22 mouse cellular contexts compared by ENCODE assay signal in genomic region chr4:57504792-57505191, GRCm38 (mm10).
DNase-seq lines count a peak whose midpoint lies in the region; ATAC-seq and TF ChIP-seq lines count a peak whose summit lies in the region.
"Had no signal": no experiment of that assay in that cellular context is flagged by ENCODE, and none has a peak within 500 bp of the region (broad histone marks: within the 10 kb centered on the region; RNA-seq: fewer than 3 reads in every experiment).

No protein-coding gene starts in this region.

- CTCF ChIA-PET in Patski (lab: Charles Lee) = interaction anchor here (1.3 kb wide), 1 partner anchor 61 kb away, joined by 5 read pairs; no protein-coding TSS in a partner anchor

- no peak for TF ChIP-seq CTCF in Patski (IDR thresholded peaks at IDR 0.05)

- no peaks in the 10 kb centered on the region for H3K27me3 ChIP-seq in Patski
- H3K27me3 ChIP-seq: CH12.LX; embryonic facial prominence, embryonic 12.5 days; hindbrain, embryonic 13.5 days had no signal

- ATAC-seq in Patski = peak; percentile 94
- no peak for ATAC-seq in granulocyte monocyte progenitor cell, adult 5-6 weeks (replicated peaks; ENCODE audit: poor library complexity, severe bottlenecking)
- ATAC-seq: forebrain, embryonic 14.5 days; hindbrain, postnatal 0 days had no signal

- POLR2A ChIA-PET in Patski (lab: Charles Lee) = no interaction called here

- intact Hi-C loops in heart, postnatal 25 days (cut with DNase I) = no loop called here

- in situ Hi-C loops in Patski (cut with MboI; ENCODE audit: low pct_unique_long_range_greater_than_20kb) = no loop called here

- DNase-seq in adrenal gland, postnatal 10 days = peak; percentile 11
- no peak for DNase-seq in adrenal gland, postnatal 36 days
- peak; percentile 54 for DNase-seq in heart, adult 11 months
- DNase-seq in heart, postnatal 25 days (ENCODE audit: low spot score) = no peak
- DNase-seq in Patski (ENCODE audit: low read depth, low spot score) = peak; percentile 82
- DNase-seq in fibroblast of lung, adult 2 months (ENCODE audit: low read depth) = peak; percentile 80
- no peak for DNase-seq in layer of hippocampus, adult 18-20 months (ENCODE audit: low spot score in 2 of 2)
- DNase-seq: adrenal gland, adult 8-10 months; cerebellum, adult 11 months; cerebellum, adult 8-10 months; cerebellum, postnatal 14 days; gastrocnemius, postnatal 14 days; heart, adult 18-20 months; heart, postnatal 10 days; kidney, adult 11 months; kidney, adult 9 months had no signal

Comparison
In these comparisons a context has a peak if more than half of its experiments do, and no peak if none do; other contexts are left out.
1. DNase-seq: peak in adrenal gland, postnatal 10 days (single experiment), heart, adult 11 months (single experiment), Patski (single experiment) and fibroblast of lung, adult 2 months (single experiment); none in adrenal gland, postnatal 36 days (0 of 2), heart, postnatal 25 days (single experiment) and layer of hippocampus, adult 18-20 months (0 of 2).